Mouse (Mus musculus): Measurements from ENCODE around the gene Rasl10b. TPM values are rescaled to one million over a fixed set of nuclear protein-coding genes. Genes with fewer than 3 reads are reported as not detected.
A peak's percentile ranks its signal among the peaks of the same experiment; 100 is the strongest.

Gene Rasl10b
- polyA plus RNA-seq, 1 experiment = 0.64 TPM

DNA sequence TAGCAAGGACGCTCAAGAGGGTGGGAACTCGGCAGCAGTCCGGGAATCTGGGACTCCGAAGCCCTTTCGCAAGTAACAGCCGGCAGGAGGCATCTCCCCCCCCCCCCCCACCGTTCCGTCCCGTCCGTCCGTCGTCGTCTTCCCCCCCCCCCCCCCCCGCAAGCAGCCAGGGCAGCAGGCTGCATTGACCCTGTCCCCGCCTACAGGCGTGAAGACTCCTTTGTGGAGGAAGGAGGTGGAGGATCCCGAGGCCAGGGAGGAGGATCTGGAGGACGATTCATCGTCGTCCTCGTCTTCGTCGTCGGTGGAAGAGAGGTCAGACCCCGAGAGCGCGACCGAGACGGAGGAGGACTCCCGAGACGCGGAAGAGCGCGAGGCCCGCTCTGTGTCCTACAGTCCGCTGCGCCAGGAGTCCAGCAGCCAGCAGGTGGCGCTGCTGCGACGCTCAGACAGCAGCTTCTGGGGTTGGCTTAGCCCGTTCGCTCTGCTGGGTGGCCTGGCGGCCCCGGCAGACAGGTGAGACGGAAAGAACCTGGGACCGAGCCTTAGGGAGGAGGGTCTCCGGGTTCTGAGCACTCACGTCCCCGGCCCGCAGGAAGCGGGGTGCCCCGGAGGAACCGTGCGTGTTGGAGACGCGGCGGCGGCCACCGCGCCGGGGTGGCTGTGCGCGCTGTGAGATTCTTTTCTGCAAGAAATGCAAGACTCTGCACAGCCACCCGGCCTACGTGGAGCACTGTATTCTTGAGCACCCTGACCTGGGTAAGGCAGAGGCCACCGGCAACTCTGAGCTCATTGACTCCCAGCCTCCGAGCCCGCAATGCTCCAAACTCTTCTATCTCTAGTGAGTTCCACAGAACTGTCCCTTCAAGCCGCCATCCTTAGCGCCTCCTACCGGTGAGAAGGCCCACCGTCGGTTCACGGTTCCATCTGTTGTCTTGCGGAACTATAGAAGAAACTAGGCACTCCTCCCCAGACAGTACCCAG is 31.4 kb downstream of the Rasl10b start:
- no peaks in the 10 kb centered on the region for H3K36me3 ChIP-seq (ENCODE audit: control insufficient read depth, insufficient read depth, low read length)
- peak; percentile 83 to 84 for DNase-seq (ENCODE audit: low read depth in 1 of 2, low spot score in 2 of 2)
- no peaks in the 10 kb centered on the region; the same call in 1 of the 2 replicates for H3K27me3 ChIP-seq (ENCODE audit: control insufficient read depth, insufficient read depth, low read length)
- H3K4me3 ChIP-seq (ENCODE audit: extremely low read depth, insufficient read depth, insufficient read length) = peak overlapping the region; percentile 68
- H3K27ac ChIP-seq (ENCODE audit: insufficient read depth, low read length) = no peak overlapping the region; the same call in 1 of the 2 replicates
- H3K4me1 ChIP-seq (ENCODE audit: control insufficient read depth, insufficient read depth, insufficient read length) = peaks cover 5% of the 10 kb centered on the region; the same call in 1 of the 2 replicates
- TF ChIP-seq POLR2A (IDR thresholded peaks at IDR 0.05; ENCODE audit: low read depth, low read length) (peak; percentile 19; the same call in 1 of the 2 replicates), CTCF (IDR thresholded peaks at IDR 0.05; ENCODE audit: extremely low read depth, insufficient read depth, insufficient read length, insufficient replicate concordance) (peak; percentile 99)
- WGBS = under 1% methylated on average over 64 of the region's 75 CpGs

DNA sequence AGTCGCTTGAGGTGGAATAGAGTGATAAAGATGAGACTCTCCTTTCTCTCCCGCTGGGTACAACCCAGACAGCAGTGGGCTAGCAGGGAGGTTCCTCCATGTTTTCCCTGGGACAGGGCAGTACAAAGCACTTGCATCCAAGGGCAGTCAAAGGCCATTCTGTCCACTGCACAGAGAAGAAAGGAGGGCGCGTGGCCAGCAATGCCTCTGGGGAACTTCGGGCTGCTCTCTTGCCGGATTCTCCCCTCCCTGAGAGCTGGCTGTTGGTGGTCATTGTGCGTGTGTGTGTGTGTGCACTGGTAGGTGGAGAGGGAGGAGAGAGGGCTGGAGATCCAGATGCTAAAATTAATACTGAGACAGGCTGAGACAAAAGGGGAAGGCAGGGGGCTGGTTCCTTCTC is 32.3 kb downstream of the Rasl10b start:
- no peak overlapping the region for H3K4me3 ChIP-seq (ENCODE audit: extremely low read depth, insufficient read depth, insufficient read length)
- peaks cover 5% of the 10 kb centered on the region; the same call in 1 of the 2 replicates for H3K4me1 ChIP-seq (ENCODE audit: control insufficient read depth, insufficient read depth, insufficient read length)
- no peak overlapping the region for H3K27ac ChIP-seq (ENCODE audit: insufficient read depth, low read length)
- no peak for TF ChIP-seq POLR2A (IDR thresholded peaks at IDR 0.05; ENCODE audit: low read depth, low read length)
- TF ChIP-seq CTCF (IDR thresholded peaks at IDR 0.05; ENCODE audit: extremely low read depth, insufficient read depth, insufficient read length, insufficient replicate concordance) = no peak
- no peaks in the 10 kb centered on the region; the same call in 1 of the 2 replicates for H3K27me3 ChIP-seq (ENCODE audit: control insufficient read depth, insufficient read depth, low read length)
- DNase-seq (ENCODE audit: low read depth in 1 of 2, low spot score in 2 of 2) = no peak
- WGBS = 69% methylated on average over 7 of the region's 7 CpGs
- H3K36me3 ChIP-seq (ENCODE audit: control insufficient read depth, insufficient read depth, low read length) = no peaks in the 10 kb centered on the region

DNA sequence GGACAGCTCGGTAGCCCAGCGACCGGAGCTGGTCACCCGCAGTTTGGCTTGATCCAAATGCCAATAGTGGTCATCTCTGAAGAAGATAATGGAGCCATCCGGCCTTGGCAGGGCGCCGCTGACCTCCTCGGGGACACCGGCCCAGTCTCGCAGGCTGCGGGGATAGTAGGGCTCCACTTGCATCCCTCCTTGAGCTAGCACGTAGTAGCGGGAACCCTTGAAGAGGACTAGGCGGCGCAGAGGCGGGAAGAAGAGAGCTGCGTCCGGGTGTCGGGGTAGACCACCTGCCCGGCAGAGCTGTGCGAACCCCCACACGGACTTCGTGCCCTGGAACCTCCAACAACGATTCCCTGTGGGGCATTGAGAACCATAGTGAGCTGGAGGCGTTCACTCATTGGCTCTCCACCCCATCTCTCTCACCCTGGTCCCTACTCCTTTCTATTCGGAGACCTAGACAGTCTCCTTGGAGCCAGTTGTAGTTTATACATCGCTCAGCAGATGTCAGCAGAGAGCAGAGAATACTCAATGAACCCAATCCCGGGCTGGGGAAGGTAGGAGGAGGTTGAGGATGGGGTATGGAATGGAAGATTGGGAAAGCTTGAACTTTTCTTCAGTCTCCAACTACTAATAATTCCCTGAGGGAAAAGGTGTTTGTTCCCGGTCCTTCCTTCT is 33.8 kb downstream of the Rasl10b start:
- H3K4me1 ChIP-seq (ENCODE audit: control insufficient read depth, insufficient read depth, insufficient read length) = peaks cover 5% of the 10 kb centered on the region; the same call in 1 of the 2 replicates
- H3K4me3 ChIP-seq (ENCODE audit: extremely low read depth, insufficient read depth, insufficient read length) = no peak overlapping the region
- TF ChIP-seq POLR2A (IDR thresholded peaks at IDR 0.05; ENCODE audit: low read depth, low read length) (no peak), CTCF (IDR thresholded peaks at IDR 0.05; ENCODE audit: extremely low read depth, insufficient read depth, insufficient read length, insufficient replicate concordance) (peak; percentile 46; the same call in 1 of the 2 replicates)
- H3K27ac ChIP-seq (ENCODE audit: insufficient read depth, low read length) = no peak overlapping the region
- DNase-seq (ENCODE audit: low read depth in 1 of 2, low spot score in 2 of 2) = peak; percentile 19 to 61
- no peaks in the 10 kb centered on the region for H3K36me3 ChIP-seq (ENCODE audit: control insufficient read depth, insufficient read depth, low read length)
- no peaks in the 10 kb centered on the region; the same call in 1 of the 2 replicates for H3K27me3 ChIP-seq (ENCODE audit: control insufficient read depth, insufficient read depth, low read length)
- WGBS = 25% methylated on average over 29 of the region's 29 CpGs

DNA sequence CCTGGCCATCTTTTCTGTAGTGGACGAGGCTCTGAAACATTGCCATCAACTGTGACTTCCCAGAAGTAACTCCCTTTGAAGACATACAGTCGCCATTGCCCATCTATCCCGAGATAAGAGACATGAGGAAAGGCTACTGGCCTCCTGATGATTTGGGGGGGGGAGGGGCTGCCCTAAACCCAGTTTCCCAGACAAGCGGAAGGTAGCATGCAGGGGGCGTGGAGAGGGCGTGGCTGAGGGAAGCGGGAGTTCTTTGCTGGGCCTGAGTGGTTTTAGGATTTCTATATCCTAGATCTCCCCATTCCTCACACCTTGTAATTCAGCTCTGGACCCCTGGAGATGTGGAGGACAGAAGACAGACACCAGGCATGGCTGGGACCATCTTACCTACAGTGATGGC is 34.9 kb downstream of the Rasl10b start:
- no peaks in the 10 kb centered on the region; the same call in 1 of the 2 replicates for H3K27me3 ChIP-seq (ENCODE audit: control insufficient read depth, insufficient read depth, low read length)
- H3K4me3 ChIP-seq (ENCODE audit: extremely low read depth, insufficient read depth, insufficient read length) = no peak overlapping the region
- TF ChIP-seq POLR2A (IDR thresholded peaks at IDR 0.05; ENCODE audit: low read depth, low read length) = no peak
- TF ChIP-seq CTCF (IDR thresholded peaks at IDR 0.05; ENCODE audit: extremely low read depth, insufficient read depth, insufficient read length, insufficient replicate concordance) = no peak
- H3K4me1 ChIP-seq (ENCODE audit: control insufficient read depth, insufficient read depth, insufficient read length) = peaks cover 5% of the 10 kb centered on the region; the same call in 1 of the 2 replicates
- no peak for DNase-seq (ENCODE audit: low read depth in 1 of 2, low spot score in 2 of 2)
- H3K27ac ChIP-seq (ENCODE audit: insufficient read depth, low read length) = no peak overlapping the region
- WGBS = 11% methylated on average over 7 of the region's 7 CpGs
- H3K36me3 ChIP-seq (ENCODE audit: control insufficient read depth, insufficient read depth, low read length) = no peaks in the 10 kb centered on the region

DNA sequence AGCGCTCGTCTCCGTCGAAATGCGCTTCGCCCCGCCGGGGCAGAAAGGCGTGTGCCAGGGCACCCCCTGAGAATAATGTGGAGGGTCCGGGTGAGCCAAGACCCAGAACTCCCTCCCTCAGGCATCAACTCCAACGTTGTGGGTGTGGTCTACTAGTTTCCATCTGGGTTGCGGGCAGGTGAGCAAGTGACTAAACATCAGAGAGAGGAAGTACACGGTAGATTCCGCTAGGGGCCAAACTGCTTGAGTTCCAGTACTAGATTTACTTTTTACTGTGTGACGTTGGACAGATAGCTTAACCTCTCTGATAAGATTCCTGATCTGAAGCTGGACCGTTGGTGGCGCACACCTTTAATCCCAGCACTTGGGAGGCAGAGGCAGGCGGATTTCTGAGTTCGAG is 36.1 kb downstream of the Rasl10b start:
- WGBS = 28% methylated on average over 19 of the region's 19 CpGs
- peak in 1 of 2 experiments; percentile 30 for DNase-seq (ENCODE audit: low read depth in 1 of 2, low spot score in 2 of 2)
- TF ChIP-seq CTCF (IDR thresholded peaks at IDR 0.05; ENCODE audit: extremely low read depth, insufficient read depth, insufficient read length, insufficient replicate concordance) = no peak
- no peak for TF ChIP-seq POLR2A (IDR thresholded peaks at IDR 0.05; ENCODE audit: low read depth, low read length)
- H3K27me3 ChIP-seq (ENCODE audit: control insufficient read depth, insufficient read depth, low read length) = no peaks in the 10 kb centered on the region; the same call in 1 of the 2 replicates
- no peak overlapping the region for H3K27ac ChIP-seq (ENCODE audit: insufficient read depth, low read length)
- peaks cover 5% of the 10 kb centered on the region; the same call in 1 of the 2 replicates for H3K4me1 ChIP-seq (ENCODE audit: control insufficient read depth, insufficient read depth, insufficient read length)
- H3K4me3 ChIP-seq (ENCODE audit: extremely low read depth, insufficient read depth, insufficient read length) = peak overlapping the region; percentile 38; the same call in 1 of the 2 replicates
- no peaks in the 10 kb centered on the region for H3K36me3 ChIP-seq (ENCODE audit: control insufficient read depth, insufficient read depth, low read length)

- no peak for TF ChIP-seq POLR2A (IDR thresholded peaks at IDR 0.05; ENCODE audit: low read depth, low read length)
- no peak for TF ChIP-seq CTCF (IDR thresholded peaks at IDR 0.05; ENCODE audit: extremely low read depth, insufficient read depth, insufficient read length, insufficient replicate concordance)
- 84% methylated on average over 10 of the region's 10 CpGs for WGBS
- DNase-seq (ENCODE audit: low read depth in 1 of 2, low spot score in 2 of 2) = no peak
- Histone ChIP-seq H3K27ac (ENCODE audit: insufficient read depth, low read length) (no peak overlapping the region), H3K4me1 (ENCODE audit: control insufficient read depth, insufficient read depth, insufficient read length) (peaks cover 5% of the 10 kb centered on the region; the same call in 1 of the 2 replicates), H3K27me3 (ENCODE audit: control insufficient read depth, insufficient read depth, low read length) (no peaks in the 10 kb centered on the region; the same call in 1 of the 2 replicates), H3K4me3 (ENCODE audit: extremely low read depth, insufficient read depth, insufficient read length) (no peak overlapping the region), H3K36me3 (ENCODE audit: control insufficient read depth, insufficient read depth, low read length) (no peaks in the 10 kb centered on the region)
Measured at GRCm38 (mm10) chr11:83447612-83448011, 38.7 kb downstream of the Rasl10b start.

Data from spleen, adult 2 months (tissue).